31 mouse cellular contexts compared by ENCODE assay signal in genomic region chr4:129396960-129397359, GRCm38 (mm10). TPM values are rescaled to one million over a fixed set of nuclear protein-coding genes. Genes with fewer than 3 reads are reported as not detected.
DNase-seq lines count a peak whose midpoint lies in the region; ATAC-seq lines count a peak whose summit lies in the region.
"Had no signal": no experiment of that assay in that cellular context is flagged by ENCODE, and none has a peak within 500 bp of the region (broad histone marks: within the 10 kb centered on the region; RNA-seq: fewer than 3 reads in every experiment).

No protein-coding gene starts in this region.

- 29% methylated on average over 3 of the region's 3 CpGs for WGBS in lung, embryonic 16.5 days

- H3K4me3 ChIP-seq in lung, embryonic 16.5 days (ENCODE audit: low read length): no peak overlapping the region
- H3K4me3 ChIP-seq: embryonic facial prominence, embryonic 12.5 days; hindbrain, embryonic 12.5 days; liver, embryonic 15.5 days; midbrain, embryonic 10.5 days; stomach, embryonic 15.5 days had no signal

- no peaks in the 10 kb centered on the region for H3K36me3 ChIP-seq in lung, embryonic 16.5 days (ENCODE audit: control insufficient read depth, insufficient read depth, low read length)
- H3K36me3 ChIP-seq: embryonic facial prominence, embryonic 12.5 days; hindbrain, embryonic 12.5 days; liver, embryonic 15.5 days; midbrain, embryonic 10.5 days; stomach, embryonic 15.5 days had no signal

- DNase-seq in urinary bladder, postnatal 14 days (ENCODE audit: low spot score): peak; percentile 45
- DNase-seq in urinary bladder, adult 2 months (ENCODE audit: low spot score): no peak
- peak; percentile 86 for DNase-seq in lung, postnatal 36 days
- no peak for DNase-seq in adrenal gland, postnatal 4 days (ENCODE audit: low spot score in 2 of 2)
- DNase-seq in liver: no peak
- DNase-seq in cerebellum, adult 18-20 months: no peak
- DNase-seq: cerebellum, adult 9-10 months; cerebellum, postnatal 36 days; embryo, embryonic 11 days; gastrocnemius, postnatal 25 days; heart, adult 18-20 months; heart, postnatal 36 days; kidney, postnatal 36 days; left cerebral cortex, postnatal 4 days; right cerebral cortex, postnatal 25 days; thymus, postnatal 14 days had no signal

- ATAC-seq in lung, embryonic 16.5 days (ENCODE audit: low read depth): peak; percentile 85
- ATAC-seq: CD4-positive, CD25-positive, alpha-beta regulatory T cell, adult 4 months; forebrain, embryonic 14.5 days; hindbrain, postnatal 0 days; intestine, postnatal 0 days; midbrain, embryonic 16.5 days had no signal

- no peak overlapping the region for H3K9ac ChIP-seq in lung, embryonic 16.5 days (ENCODE audit: low read length)
- H3K9ac ChIP-seq: embryonic facial prominence, embryonic 12.5 days; hindbrain, embryonic 12.5 days; liver, embryonic 15.5 days; stomach, embryonic 15.5 days had no signal

- no peaks in the 10 kb centered on the region for H3K9me3 ChIP-seq in lung, embryonic 16.5 days (ENCODE audit: control insufficient read depth, low read length)
- H3K9me3 ChIP-seq: embryonic facial prominence, embryonic 12.5 days; hindbrain, embryonic 12.5 days; liver, embryonic 15.5 days; midbrain, embryonic 10.5 days; stomach, embryonic 15.5 days had no signal

- H3K4me2 ChIP-seq in lung, embryonic 16.5 days (ENCODE audit: low read depth, low read length): no peak overlapping the region
- H3K4me2 ChIP-seq: embryonic facial prominence, embryonic 12.5 days; heart, embryonic 11.5 days; hindbrain, embryonic 12.5 days; liver, embryonic 15.5 days; stomach, embryonic 15.5 days had no signal

- no peaks in the 10 kb centered on the region for H3K27me3 ChIP-seq in lung, embryonic 16.5 days (ENCODE audit: control insufficient read depth, insufficient read depth, low read depth, low read length)
- H3K27me3 ChIP-seq: embryonic facial prominence, embryonic 12.5 days; hindbrain, embryonic 12.5 days; liver, embryonic 15.5 days; stomach, embryonic 15.5 days had no signal

- peak overlapping the region; percentile 38; the same call in 1 of the 2 replicates for H3K27ac ChIP-seq in lung, embryonic 16.5 days (ENCODE audit: low read length)
- H3K27ac ChIP-seq: embryonic facial prominence, embryonic 12.5 days; hindbrain, embryonic 12.5 days; hindbrain, postnatal 0 days; liver, embryonic 15.5 days; midbrain, embryonic 10.5 days; stomach, embryonic 15.5 days had no signal

- no peaks in the 10 kb centered on the region for H3K4me1 ChIP-seq in lung, embryonic 16.5 days (replicated peaks; ENCODE audit: control insufficient read depth, insufficient read depth, low read length)
- H3K4me1 ChIP-seq: embryonic facial prominence, embryonic 12.5 days; hindbrain, embryonic 12.5 days had no signal

RNA-seq across cellular contexts. Expression of gene Zbtb8a, which starts 19.0 kb away (rescaled TPM):
- 18.7 and 21.0 TPM in 2 replicates for polyA plus RNA-seq in urinary bladder, adult 2 months (2012; rRNA removed)
- polyA plus RNA-seq in lung, embryonic 16.5 days (2015; fragmentation: Nextera tagmentation; extraction: Ambion mirVana): 21.7 and 22.0 TPM in 2 replicates
- total RNA-seq in adrenal gland, postnatal 4 days (2021): 10 to 100 TPM; 12.2 to 14.0 TPM

RNA-seq across cellular contexts. Expression of gene Zbtb8b, which starts 43.7 kb away (rescaled TPM):
- 1.8 and 3.0 TPM in 2 replicates for polyA plus RNA-seq in urinary bladder, adult 2 months (2012; rRNA removed)
- 2.7 and 4.1 TPM in 2 replicates for polyA plus RNA-seq in lung, embryonic 16.5 days (2015; fragmentation: Nextera tagmentation; extraction: Ambion mirVana)
- total RNA-seq in adrenal gland, postnatal 4 days (2021): 1 to 10 TPM; 1.1 TPM
- total RNA-seq: gastrocnemius, postnatal 25 days; heart, postnatal 36 days; liver, adult 2 months; megakaryocyte progenitor cell, adult 5-6 weeks; neutrophil, adult 5-6 weeks had no signal
- polyA plus RNA-seq: CD4-positive, CD25-positive, alpha-beta regulatory T cell, adult 4 months; liver, adult 2 months had no signal

Comparison
In these comparisons a context has a peak if more than half of its experiments do, and no peak if none do; other contexts are left out.
1. DNase-seq: peak in urinary bladder, postnatal 14 days (single experiment) and lung, postnatal 36 days (single experiment); none in urinary bladder, adult 2 months (single experiment), adrenal gland, postnatal 4 days (0 of 2), liver (single experiment) and cerebellum, adult 18-20 months (0 of 2).